Mouse (Mus musculus): ENCODE data around the gene Odc1. TPM values are rescaled to one million over a fixed set of nuclear protein-coding genes. Genes with fewer than 3 reads are reported as not detected.

The Odc1 gene
- polyA plus RNA-seq, 1 experiment = 653 TPM

DNA sequence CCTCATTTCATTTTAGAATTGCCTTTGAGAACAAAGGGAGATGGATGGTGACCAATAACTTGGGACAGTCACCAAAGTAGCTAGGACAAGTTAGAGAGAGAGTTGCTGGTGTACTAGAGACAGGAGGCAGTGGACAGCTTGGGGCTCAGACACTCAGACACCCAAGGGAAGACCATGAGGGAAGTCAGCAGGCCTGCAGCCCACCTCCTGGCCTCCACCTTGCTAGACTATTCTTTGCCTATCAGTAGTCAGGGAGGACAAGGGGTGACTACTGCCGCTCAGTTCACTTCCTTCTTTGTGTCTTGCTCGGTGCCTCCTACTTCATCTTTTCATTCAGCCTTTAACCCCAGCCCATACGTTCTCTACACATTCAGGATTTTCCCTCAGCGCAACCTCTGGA lies 50.1 kb downstream of the Odc1 start:
- Histone ChIP-seq H3K4me1 (ENCODE audit: control insufficient read depth, insufficient read depth, low read length) (no peaks in the 10 kb centered on the region), H3K4me3 (ENCODE audit: low read depth, low read length) (no peak overlapping the region), H3K9ac (ENCODE audit: low read depth, poor library complexity, severe bottlenecking) (no peak overlapping the region), H3K27ac (ENCODE audit: insufficient read depth, low read length) (no peak overlapping the region), H3K27me3 (ENCODE audit: control insufficient read depth, insufficient read depth, low read length, poor library complexity, severe bottlenecking) (no peaks in the 10 kb centered on the region), H3K9me3 (replicated peaks; ENCODE audit: control insufficient read depth, insufficient read depth, low read length, poor library complexity, severe bottlenecking) (no peaks in the 10 kb centered on the region), H3K36me3 (ENCODE audit: control insufficient read depth, insufficient read depth, low read length, poor library complexity, severe bottlenecking) (no peaks in the 10 kb centered on the region)
- no peak for TF ChIP-seq POLR2A (IDR thresholded peaks at IDR 0.05; ENCODE audit: insufficient read depth, low read length)
- no peak for TF ChIP-seq EP300 (IDR thresholded peaks at IDR 0.05; ENCODE audit: insufficient read depth, low read depth, low read length)
- TF ChIP-seq CTCF (IDR thresholded peaks at IDR 0.05; ENCODE audit: low read depth, low read length) = no peak

DNA sequence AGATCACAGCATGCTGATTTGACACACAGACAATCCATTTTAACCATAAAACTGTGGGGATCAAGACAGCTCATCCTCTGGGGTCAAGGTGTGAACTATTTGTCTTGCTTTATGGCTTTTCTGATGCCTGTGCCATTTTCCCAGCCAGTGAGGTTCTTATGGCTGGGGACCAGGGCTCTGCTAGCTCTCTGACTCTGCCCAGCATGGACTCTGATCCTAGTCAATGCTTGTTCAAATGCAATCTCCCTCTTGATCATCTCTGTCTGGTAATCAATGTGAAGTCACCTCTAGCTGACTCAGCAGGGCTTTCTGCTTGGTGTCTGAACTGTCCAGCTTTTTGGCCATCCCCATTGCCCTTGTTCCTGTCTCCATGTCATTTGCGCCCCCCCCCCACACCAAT lies 50.6 kb downstream of the Odc1 start:
- no peak overlapping the region for H3K9ac ChIP-seq (ENCODE audit: low read depth, poor library complexity, severe bottlenecking)
- H3K27ac ChIP-seq (ENCODE audit: insufficient read depth, low read length) = no peak overlapping the region
- TF ChIP-seq EP300 (IDR thresholded peaks at IDR 0.05; ENCODE audit: insufficient read depth, low read depth, low read length) = no peak
- no peak for TF ChIP-seq POLR2A (IDR thresholded peaks at IDR 0.05; ENCODE audit: insufficient read depth, low read length)

More for the DNA sequence above, 50.6 kb downstream of the Odc1 start:
- Histone ChIP-seq H3K36me3 (ENCODE audit: control insufficient read depth, insufficient read depth, low read length, poor library complexity, severe bottlenecking) (no peaks in the 10 kb centered on the region), H3K4me3 (ENCODE audit: low read depth, low read length) (no peak overlapping the region), H3K4me1 (ENCODE audit: control insufficient read depth, insufficient read depth, low read length) (no peaks in the 10 kb centered on the region), H3K27me3 (ENCODE audit: control insufficient read depth, insufficient read depth, low read length, poor library complexity, severe bottlenecking) (no peaks in the 10 kb centered on the region), H3K9me3 (replicated peaks; ENCODE audit: control insufficient read depth, insufficient read depth, low read length, poor library complexity, severe bottlenecking) (no peaks in the 10 kb centered on the region)

Other genes starting within 250 kb of the Odc1 start
- gene Atp6v1c2, start 215.4 kb upstream of the Odc1 start, polyA plus RNA-seq (2011; ENCODE audit: insufficient read depth, insufficient read length, low read depth, missing spikeins) = 0.75 TPM in 1 of 2 replicates, not detected in the other
- 60.5 and 61.6 TPM in 2 replicates for gene Nol10, start 196.3 kb upstream of the Odc1 start, polyA plus RNA-seq (2011; ENCODE audit: insufficient read depth, insufficient read length, low read depth, missing spikeins)
- 65.1 and 65.5 TPM in 2 replicates for gene Hpcal1, start 146.1 kb downstream of the Odc1 start, polyA plus RNA-seq (2011; ENCODE audit: insufficient read depth, insufficient read length, low read depth, missing spikeins)